Mouse (Mus musculus) ES-E14 (cell line): ENCODE results near the gene Cacna1e. TPM values are rescaled to one million over a fixed set of nuclear protein-coding genes. Genes with fewer than 3 reads are reported as not detected.

ENCODE experiments used
- DNase-seq: peaks from one replicate; pipeline ENCODE4 v3.0.0-alpha.2; 2013; ENCODE audit warnings: low read depth, low spot score
- H3K27ac ChIP-seq: 2 replicates; pipeline ENCODE4 v1.5.1; 2012; ENCODE audit warnings: low read depth, mild to moderate bottlenecking, low read length, moderate library complexity, mixed read lengths; ENCODE audit not compliant: poor library complexity, insufficient read depth, severe bottlenecking
- H3K36me3 ChIP-seq: 2 replicates; pipeline ENCODE4 v1.6.1; 2012; ENCODE audit warnings: mild to moderate bottlenecking, low read length, moderate library complexity, mixed read lengths; ENCODE audit not compliant: control insufficient read depth, poor library complexity, insufficient read depth, severe bottlenecking
- H3K4me1 ChIP-seq, 2 experiments: fragments of 150-350 bp in 1 of 2; sonication (generic) in 1 of 2; 2 replicates each; pipeline ENCODE4 v1.6.1; 2012; ENCODE audit warnings: low read length in 2 of 2, mild to moderate bottlenecking in 1 of 2, mixed read lengths in 1 of 2; ENCODE audit not compliant: control insufficient read depth in 2 of 2, insufficient read depth in 2 of 2, poor library complexity in 1 of 2
- H3K4me3 ChIP-seq, 2 experiments: fragments of 150-350 bp in 1 of 2; sonication (generic) in 1 of 2; 2 replicates each; pipeline ENCODE4 v1.5.1; 2012; ENCODE audit warnings: low read length in 2 of 2, low read depth in 1 of 2, mild to moderate bottlenecking in 1 of 2, mixed read lengths in 1 of 2; ENCODE audit not compliant: insufficient read depth in 1 of 2, poor library complexity in 1 of 2, severe bottlenecking in 1 of 2
- H3K9ac ChIP-seq: 2 replicates; pipeline ENCODE4 v1.6.1; 2012; ENCODE audit warnings: low read depth, mild to moderate bottlenecking, low read length, mixed read lengths; ENCODE audit not compliant: poor library complexity, insufficient read depth, severe bottlenecking
- H3K9me3 ChIP-seq: fragments of 150-350 bp; sonication (generic); 2 replicates; pipeline ENCODE4 v1.6.1; 2012; ENCODE audit warnings: low read depth, mild to moderate bottlenecking, low read length; ENCODE audit not compliant: control insufficient read depth, insufficient read depth
- CHD2 ChIP-seq: IDR thresholded peaks from 2 replicates; pipeline ENCODE4 v1.6.1; 2014; ENCODE audit warnings: mild to moderate bottlenecking, low read depth, low read length, inconsistent platforms
- HCFC1 ChIP-seq: IDR thresholded peaks from 2 replicates; pipeline ENCODE4 v1.6.1; 2012; ENCODE audit warnings: low read length, inconsistent platforms, borderline replicate concordance; ENCODE audit not compliant: insufficient read depth
- MAFK ChIP-seq: IDR thresholded peaks from 2 replicates; pipeline ENCODE4 v1.6.1; 2014; ENCODE audit warnings: mild to moderate bottlenecking, low read depth, low read length, inconsistent platforms; ENCODE audit not compliant: insufficient read depth
- ZC3H11A ChIP-seq: IDR thresholded peaks from 2 replicates; pipeline ENCODE4 v1.6.1; 2012; ENCODE audit warnings: low read depth, mild to moderate bottlenecking, inconsistent platforms, low read length, borderline replicate concordance
- ZNF384 ChIP-seq: IDR thresholded peaks from 2 replicates; pipeline ENCODE4 v1.6.1; 2012; ENCODE audit warnings: low read depth, low read length, inconsistent platforms
- in situ Hi-C, 2 experiments: fragments of 600-800 bp; cut with MboI; formaldehyde crosslinking; loops; one replicate each; pipeline ENCODE4 v1.15.1; 2025; ENCODE audit warnings: low sequenced_read_pairs in 2 of 2, inconsistent platforms in 1 of 2; ENCODE audit not compliant: unreplicated experiment in 2 of 2
- total RNA-seq: library from RNA; depleted of rRNA; stranded (reverse); fragments of 300-350 nt; gene quantifications from 2 replicates; pipeline ENCODE4 v1.2.3, GENCODE M21; 2012

Cacna1e gene
- total RNA-seq, 1 experiment = 0.31 TPM

- H3K9ac ChIP-seq = no peak overlapping the region
- no peak for TF ChIP-seq ZNF384
- no peak for TF ChIP-seq MAFK
- no peak for TF ChIP-seq CHD2
- TF ChIP-seq HCFC1 = no peak
- no peaks in the 10 kb centered on the region for H3K9me3 ChIP-seq
- no peak for DNase-seq
- H3K4me3 ChIP-seq = no peak overlapping the region
- no peak overlapping the region for H3K27ac ChIP-seq
- no peaks in the 10 kb centered on the region for H3K36me3 ChIP-seq
- in situ Hi-C loops = no loop called here
- no peaks in the 10 kb centered on the region for H3K4me1 ChIP-seq
Measured at GRCm38 (mm10) chr1:154607406-154607805, 276.9 kb downstream of the Cacna1e start.

GRCm38 (mm10) chr1:154605601-154606000, 278.7 kb downstream of the Cacna1e start:
- TF ChIP-seq MAFK = no peak
- no peak for TF ChIP-seq ZC3H11A
- no peak for TF ChIP-seq CHD2
- TF ChIP-seq HCFC1 = no peak
- no peak for TF ChIP-seq ZNF384
- H3K27ac ChIP-seq = no peak overlapping the region
- DNase-seq = no peak
- in situ Hi-C loops = no loop called here
- H3K36me3 ChIP-seq = no peaks in the 10 kb centered on the region
- H3K9ac ChIP-seq = no peak overlapping the region
- no peak overlapping the region for H3K4me3 ChIP-seq
- H3K4me1 ChIP-seq = no peaks in the 10 kb centered on the region
- H3K9me3 ChIP-seq = no peaks in the 10 kb centered on the region

- H3K9ac ChIP-seq = no peak overlapping the region
- DNase-seq = no peak
- H3K36me3 ChIP-seq = no peaks in the 10 kb centered on the region
- in situ Hi-C loops = no loop called here
- TF ChIP-seq CHD2 = no peak
- TF ChIP-seq ZNF384 = no peak
- no peak for TF ChIP-seq HCFC1
- TF ChIP-seq MAFK = no peak
- TF ChIP-seq ZC3H11A = no peak
- H3K9me3 ChIP-seq = no peaks in the 10 kb centered on the region
- H3K27ac ChIP-seq = no peak overlapping the region
- H3K4me1 ChIP-seq = no peaks in the 10 kb centered on the region
- no peak overlapping the region for H3K4me3 ChIP-seq
Measured at GRCm38 (mm10) chr1:154603781-154604180, 280.5 kb downstream of the Cacna1e start.

DNA sequence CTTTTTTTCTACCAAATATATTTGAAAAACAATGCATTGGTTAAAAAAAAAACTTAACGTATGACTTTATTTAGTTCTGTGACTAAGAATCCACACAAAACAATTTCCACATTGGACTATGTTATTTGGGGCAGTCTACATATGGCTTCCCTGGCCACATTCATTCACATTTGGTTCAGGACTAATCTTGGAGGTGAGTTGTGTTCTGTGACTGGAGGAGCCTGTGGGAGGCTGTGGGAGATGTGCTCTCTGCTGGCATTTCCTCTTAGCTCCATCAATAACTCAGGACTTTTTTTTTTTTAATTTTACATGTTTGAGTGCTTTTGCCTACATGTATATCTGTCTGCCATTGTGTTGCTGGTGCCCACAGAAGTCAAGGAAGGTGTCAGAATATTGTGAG, 281.8 kb downstream of the Cacna1e start:
- TF ChIP-seq ZNF384 (no peak), MAFK (no peak), CHD2 (no peak), ZC3H11A (no peak), HCFC1 (no peak)
- H3K36me3 ChIP-seq = no peaks in the 10 kb centered on the region
- no peaks in the 10 kb centered on the region for H3K4me1 ChIP-seq
- H3K4me3 ChIP-seq = no peak overlapping the region
- no peaks in the 10 kb centered on the region for H3K9me3 ChIP-seq
- no peak overlapping the region for H3K9ac ChIP-seq
- in situ Hi-C loops = no loop called here
- no peak overlapping the region for H3K27ac ChIP-seq
- no peak for DNase-seq

GRCm38 (mm10) chr1:154582516-154582915, 301.8 kb downstream of the Cacna1e start:
- Histone ChIP-seq H3K4me1 (no peaks in the 10 kb centered on the region), H3K36me3 (no peaks in the 10 kb centered on the region), H3K4me3 (no peak overlapping the region), H3K9me3 (no peaks in the 10 kb centered on the region), H3K9ac (no peak overlapping the region), H3K27ac (no peak overlapping the region)
- no peak for DNase-seq
- TF ChIP-seq CHD2 (no peak), ZNF384 (no peak), HCFC1 (no peak), ZC3H11A (no peak), MAFK (no peak)
- in situ Hi-C loops = no loop called here
